Mouse (Mus musculus): ENCODE measurements at regions not wholly inside any gene's neighbourhood (a gene's known extent, or its start where the extent isn't known, plus 50 kb on each side); places are given as distances from the start of the nearest gene placed in this dataset.

GRCm38 (mm10) chr16:27783978-27784377, 395.3 kb downstream of the Ccdc50 start:
- no peaks in the 10 kb centered on the region for H3K27me3 ChIP-seq (replicated peaks; ENCODE audit: control insufficient read depth, insufficient read depth, low read length)
- H3K27ac ChIP-seq (ENCODE audit: low read depth, low read length): no peak overlapping the region
- no peak overlapping the region for H3K4me2 ChIP-seq (ENCODE audit: low read length)
- DNase-seq (ENCODE audit: low spot score): no peak
- ATAC-seq: no peak
- WGBS: 66% methylated on average over 1 of the region's 1 CpGs
- no peaks in the 10 kb centered on the region for H3K36me3 ChIP-seq (ENCODE audit: control insufficient read depth, insufficient read depth, low read length)
- H3K9ac ChIP-seq (ENCODE audit: low read length): no peak overlapping the region
- no peak overlapping the region for H3K4me3 ChIP-seq (ENCODE audit: low read depth, low read length)
- no peaks in the 10 kb centered on the region for H3K9me3 ChIP-seq (replicated peaks; ENCODE audit: control insufficient read depth, low read length)
- H3K4me1 ChIP-seq (ENCODE audit: control insufficient read depth, insufficient read depth, low read length): no peaks in the 10 kb centered on the region

GRCm38 (mm10) chr16:27793406-27793805, 404.7 kb downstream of the Ccdc50 start:
- no peak for ATAC-seq
- no peaks in the 10 kb centered on the region for H3K27me3 ChIP-seq (replicated peaks; ENCODE audit: control insufficient read depth, insufficient read depth, low read length)
- no peaks in the 10 kb centered on the region for H3K36me3 ChIP-seq (ENCODE audit: control insufficient read depth, insufficient read depth, low read length)
- DNase-seq (ENCODE audit: low spot score): no peak
- no peaks in the 10 kb centered on the region for H3K9me3 ChIP-seq (replicated peaks; ENCODE audit: control insufficient read depth, low read length)
- H3K4me1 ChIP-seq (ENCODE audit: control insufficient read depth, insufficient read depth, low read length): no peaks in the 10 kb centered on the region
- H3K4me3 ChIP-seq (ENCODE audit: low read depth, low read length): no peak overlapping the region
- no peak overlapping the region for H3K27ac ChIP-seq (ENCODE audit: low read depth, low read length)
- WGBS: 75% methylated on average over 1 of the region's 1 CpGs
- H3K9ac ChIP-seq (ENCODE audit: low read length): no peak overlapping the region
- no peak overlapping the region for H3K4me2 ChIP-seq (ENCODE audit: low read length)

GRCm38 (mm10) chr16:27794907-27795306, 406.2 kb downstream of the Ccdc50 start:
- 89% methylated on average over 1 of the region's 1 CpGs for WGBS
- DNase-seq (ENCODE audit: low spot score): no peak
- no peak overlapping the region for H3K4me3 ChIP-seq (ENCODE audit: low read depth, low read length)

GRCm38 (mm10) chr16:27796153-27796822, 407.6 kb downstream of the Ccdc50 start:
- ATAC-seq: no peak
- H3K4me2 ChIP-seq (ENCODE audit: low read length): no peak overlapping the region
- no peaks in the 10 kb centered on the region for H3K9me3 ChIP-seq (replicated peaks; ENCODE audit: control insufficient read depth, low read length)
- H3K4me1 ChIP-seq (ENCODE audit: control insufficient read depth, insufficient read depth, low read length): no peaks in the 10 kb centered on the region
- 89% methylated on average over 10 of the region's 10 CpGs for whole genome bisulfite sequencing
- no peaks in the 10 kb centered on the region for H3K36me3 ChIP-seq (ENCODE audit: control insufficient read depth, insufficient read depth, low read length)
- no peak overlapping the region for H3K27ac ChIP-seq (ENCODE audit: low read depth, low read length)
- H3K4me3 ChIP-seq (ENCODE audit: low read depth, low read length): no peak overlapping the region
- no peak overlapping the region for H3K9ac ChIP-seq (ENCODE audit: low read length)
- DNase-seq (ENCODE audit: low spot score): no peak
- H3K27me3 ChIP-seq (replicated peaks; ENCODE audit: control insufficient read depth, insufficient read depth, low read length): no peaks in the 10 kb centered on the region

More at GRCm38 (mm10) chr16:27794907-27795306, 406.2 kb downstream of the Ccdc50 start:
- Histone ChIP-seq H3K27ac (ENCODE audit: low read depth, low read length) (no peak overlapping the region), H3K27me3 (replicated peaks; ENCODE audit: control insufficient read depth, insufficient read depth, low read length) (no peaks in the 10 kb centered on the region), H3K4me1 (ENCODE audit: control insufficient read depth, insufficient read depth, low read length) (no peaks in the 10 kb centered on the region), H3K9me3 (replicated peaks; ENCODE audit: control insufficient read depth, low read length) (no peaks in the 10 kb centered on the region), H3K36me3 (ENCODE audit: control insufficient read depth, insufficient read depth, low read length) (no peaks in the 10 kb centered on the region), H3K9ac (ENCODE audit: low read length) (no peak overlapping the region), H3K4me2 (ENCODE audit: low read length) (no peak overlapping the region)
- no peak for ATAC-seq

- no peaks in the 10 kb centered on the region for H3K27me3 ChIP-seq (replicated peaks; ENCODE audit: control insufficient read depth, insufficient read depth, low read length)
- no peaks in the 10 kb centered on the region for H3K4me1 ChIP-seq (ENCODE audit: control insufficient read depth, insufficient read depth, low read length)
- H3K9ac ChIP-seq (ENCODE audit: low read length): no peak overlapping the region
- no peak overlapping the region for H3K4me3 ChIP-seq (ENCODE audit: low read depth, low read length)
- WGBS: 12% methylated on average over 1 of the region's 1 CpGs
- H3K27ac ChIP-seq (ENCODE audit: low read depth, low read length): no peak overlapping the region
- no peaks in the 10 kb centered on the region for H3K36me3 ChIP-seq (ENCODE audit: control insufficient read depth, insufficient read depth, low read length)
- H3K4me2 ChIP-seq (ENCODE audit: low read length): no peak overlapping the region
- H3K9me3 ChIP-seq (replicated peaks; ENCODE audit: control insufficient read depth, low read length): no peaks in the 10 kb centered on the region
- ATAC-seq (peak; percentile 76), DNase-seq (ENCODE audit: low spot score) (peak; percentile 60)
Measured at GRCm38 (mm10) chr16:27814476-27814875, 425.8 kb downstream of the Ccdc50 start.

All from forebrain, embryonic 14.5 days (tissue).